ENCODE assay signal across 8 mouse cellular contexts in genomic region chr13:73159865-73160264, GRCm38 (mm10).
DNase-seq lines count a peak whose midpoint lies in the region; ATAC-seq and TF ChIP-seq lines count a peak whose summit lies in the region.

No protein-coding gene starts in this region.

- 0 out of 2 replicates have a peak, but pooled peaks cover 6% of the 10 kb centered on the region for H3K27me3 ChIP-seq in neural tube, embryonic 11.5 days (ENCODE audit: control insufficient read depth, insufficient read depth, low read length)
- H3K27me3 ChIP-seq in intestine, postnatal 0 days (replicated peaks; ENCODE audit: control insufficient read depth, insufficient read depth, low read length): no peaks in the 10 kb centered on the region
- no peaks in the 10 kb centered on the region for H3K27me3 ChIP-seq in stomach, embryonic 15.5 days (replicated peaks)
- H3K27me3 ChIP-seq in kidney, adult 2 months (replicated peaks; ENCODE audit: control insufficient read depth, insufficient read depth, low read length): no peaks in the 10 kb centered on the region

- DNase-seq in frontal cortex, postnatal 14 days (ENCODE audit: low spot score in 2 of 2): no peak
- no peak for DNase-seq in neural tube, embryonic 11.5 days (ENCODE audit: low spot score)
- DNase-seq in neural tube, embryonic 10.5 days (ENCODE audit: extremely low spot score, low spot score): no peak
- DNase-seq in ovary, postnatal 36 days (ENCODE audit: low spot score): no peak
- no peak for DNase-seq in kidney, adult 2 months

- peak overlapping the region; percentile 25 for H3K4me2 ChIP-seq in neural tube, embryonic 11.5 days (ENCODE audit: low read depth)
- peak overlapping the region; percentile 67 for H3K4me2 ChIP-seq in intestine, postnatal 0 days (replicated peaks; ENCODE audit: low read depth)
- H3K4me2 ChIP-seq in stomach, embryonic 15.5 days: peak overlapping the region; percentile 67

- no peaks in the 10 kb centered on the region for H3K36me3 ChIP-seq in neural tube, embryonic 11.5 days (ENCODE audit: control insufficient read depth, insufficient read depth, low read length)
- H3K36me3 ChIP-seq in intestine, postnatal 0 days (ENCODE audit: control insufficient read depth, insufficient read depth): no peaks in the 10 kb centered on the region
- no peaks in the 10 kb centered on the region for H3K36me3 ChIP-seq in stomach, embryonic 15.5 days
- no peaks in the 10 kb centered on the region for H3K36me3 ChIP-seq in kidney, adult 2 months (ENCODE audit: control insufficient read depth, insufficient read depth, low read length)

- no peak overlapping the region for H3K27ac ChIP-seq in neural tube, embryonic 11.5 days (ENCODE audit: low read depth, low read length)
- no peak overlapping the region for H3K27ac ChIP-seq in intestine, postnatal 0 days (ENCODE audit: low read depth, low read length)
- no peak overlapping the region for H3K27ac ChIP-seq in stomach, embryonic 15.5 days
- H3K27ac ChIP-seq in kidney, adult 2 months (ENCODE audit: insufficient read depth, low read depth, low read length): no peak overlapping the region

- no peak for TF ChIP-seq CTCF in intestine, postnatal 0 days (IDR thresholded peaks at IDR 0.05; ENCODE audit: low read depth)
- no peak for TF ChIP-seq CTCF in kidney, adult 2 months (conservative IDR thresholded peaks at IDR 0.05; ENCODE audit: insufficient read depth, insufficient read length, low read depth, low read length)

- no peaks in the 10 kb centered on the region for H3K9me3 ChIP-seq in neural tube, embryonic 11.5 days (ENCODE audit: control insufficient read depth, low read length)
- no peaks in the 10 kb centered on the region for H3K9me3 ChIP-seq in intestine, postnatal 0 days (ENCODE audit: control insufficient read depth)
- no peaks in the 10 kb centered on the region for H3K9me3 ChIP-seq in stomach, embryonic 15.5 days

- no peaks in the 10 kb centered on the region; the same call in 1 of the 2 replicates for H3K4me1 ChIP-seq in neural tube, embryonic 11.5 days (ENCODE audit: control insufficient read depth, insufficient read depth, low read length)
- no peaks in the 10 kb centered on the region for H3K4me1 ChIP-seq in intestine, postnatal 0 days (replicated peaks; ENCODE audit: control insufficient read depth, insufficient read depth, low read length)
- H3K4me1 ChIP-seq in stomach, embryonic 15.5 days: no peaks in the 10 kb centered on the region
- 0 out of 2 replicates have a peak, but pooled peaks cover 3% of the 10 kb centered on the region for H3K4me1 ChIP-seq in kidney, adult 2 months (ENCODE audit: control insufficient read depth, insufficient read depth, low read length)

- peak overlapping the region; percentile 40 for H3K9ac ChIP-seq in neural tube, embryonic 11.5 days (ENCODE audit: low read length)
- H3K9ac ChIP-seq in intestine, postnatal 0 days (ENCODE audit: low read depth, low read length): no peak overlapping the region
- no peak overlapping the region for H3K9ac ChIP-seq in stomach, embryonic 15.5 days

- 0 out of 2 replicates have a peak overlapping the region, but pooled peaks have one; percentile 12 for H3K4me3 ChIP-seq in neural tube, embryonic 11.5 days (ENCODE audit: low read depth, low read length)
- no peak overlapping the region for H3K4me3 ChIP-seq in intestine, postnatal 0 days (ENCODE audit: low read depth, low read length)
- peak overlapping the region; percentile 33; the same call in 1 of the 2 replicates for H3K4me3 ChIP-seq in stomach, embryonic 15.5 days (replicated peaks)
- no peak overlapping the region for H3K4me3 ChIP-seq in kidney, adult 2 months (ENCODE audit: insufficient read depth, low read depth, low read length)

- no peak for TF ChIP-seq POLR2A in kidney, adult 2 months (IDR thresholded peaks at IDR 0.05; ENCODE audit: low read depth, low read length)

- WGBS in neural tube, embryonic 11.5 days: 10% methylated on average over 9 of the region's 9 CpGs
- WGBS in intestine, postnatal 0 days: 24% methylated on average over 9 of the region's 9 CpGs
- 14% methylated on average over 9 of the region's 9 CpGs for WGBS in stomach, embryonic 15.5 days
- WGBS in kidney, adult 2 months: 8% methylated on average over 9 of the region's 9 CpGs

- ATAC-seq in frontal cortex, adult (ENCODE audit: low TSS enrichment): peak; percentile 80
- peak; percentile 23 for ATAC-seq in neural tube, embryonic 11.5 days (ENCODE audit: insufficient read depth, low FRiP score, low TSS enrichment)
- no peak for ATAC-seq in intestine, postnatal 0 days
- ATAC-seq in stomach, embryonic 15.5 days (ENCODE audit: insufficient read depth, low FRiP score, low read depth): no peak

Comparison
In these comparisons a context has a peak if more than half of its experiments do, and no peak if none do; other contexts are left out.
1. ATAC-seq: peak in frontal cortex, adult (single experiment) and neural tube, embryonic 11.5 days (single experiment); none in intestine, postnatal 0 days (single experiment) and stomach, embryonic 15.5 days (single experiment).
2. H3K4me3 ChIP-seq: peak in neural tube, embryonic 11.5 days (single experiment) and stomach, embryonic 15.5 days (single experiment); none in intestine, postnatal 0 days (single experiment) and kidney, adult 2 months (single experiment).
3. Peak in every context shown above with its lines, with median percentiles within 50 percentile points of each other: H3K4me2 ChIP-seq.